Mouse (Mus musculus): ENCODE data around the gene Efemp1. TPM values are rescaled to one million over a fixed set of nuclear protein-coding genes. Genes with fewer than 3 reads are reported as not detected.

Gene Efemp1
- not detected for polyA plus RNA-seq (2017; shearing (Covaris generic))

GRCm38 (mm10) chr11:28853102-28853800 lies at the start of gene Efemp1:
TSS of gene Efemp1 (plus strand) at chr11:28853204.
- no peak for ATAC-seq

GRCm38 (mm10) chr11:28808685-28809084 lies 44.3 kb upstream of the Efemp1 start:
- no peak for ATAC-seq

- no peak for ATAC-seq
Measured at GRCm38 (mm10) chr11:28811874-28812273, 41.1 kb upstream of the Efemp1 start.

- ATAC-seq: no peak
Measured at GRCm38 (mm10) chr11:28812564-28812963, 40.4 kb upstream of the Efemp1 start.

- no peak for ATAC-seq
Measured at GRCm38 (mm10) chr11:28817405-28817804, 35.6 kb upstream of the Efemp1 start.

GRCm38 (mm10) chr11:28826950-28827349 lies 26.1 kb upstream of the Efemp1 start:
- ATAC-seq: no peak

- ATAC-seq: no peak
Measured at GRCm38 (mm10) chr11:28833809-28834208, 19.2 kb upstream of the Efemp1 start.

GRCm38 (mm10) chr11:28835141-28835540 lies 17.9 kb upstream of the Efemp1 start:
- ATAC-seq: no peak

- ATAC-seq: no peak
Measured at GRCm38 (mm10) chr11:28849841-28850240, 3.2 kb upstream of the Efemp1 start.

- no peak for ATAC-seq
Measured at GRCm38 (mm10) chr11:28851645-28852044, 1.4 kb upstream of the Efemp1 start.

GRCm38 (mm10) chr11:28852361-28852919 lies 564 bp upstream of the Efemp1 start:
- no peak for ATAC-seq

- no peak for ATAC-seq
Measured at GRCm38 (mm10) chr11:28859125-28859524, 6.1 kb downstream of the Efemp1 start.

- ATAC-seq: no peak
Measured at GRCm38 (mm10) chr11:28869129-28869528, 16.1 kb downstream of the Efemp1 start.

GRCm38 (mm10) chr11:28881381-28881976 lies 28.5 kb downstream of the Efemp1 start:
- no peak for ATAC-seq

GRCm38 (mm10) chr11:28883106-28883505 lies 30.1 kb downstream of the Efemp1 start:
- ATAC-seq: no peak

GRCm38 (mm10) chr11:28889538-28889937 lies 36.5 kb downstream of the Efemp1 start:
- no peak for ATAC-seq

- no peak for ATAC-seq
Measured at GRCm38 (mm10) chr11:28891515-28891914, 38.5 kb downstream of the Efemp1 start.

GRCm38 (mm10) chr11:28899420-28899819 lies 46.4 kb downstream of the Efemp1 start:
- no peak for ATAC-seq

GRCm38 (mm10) chr11:28904596-28904995 lies 51.6 kb downstream of the Efemp1 start:
- ATAC-seq: no peak

- ATAC-seq: no peak
Measured at GRCm38 (mm10) chr11:28906288-28906687, 53.3 kb downstream of the Efemp1 start.

GRCm38 (mm10) chr11:28908908-28909545 lies 56.0 kb downstream of the Efemp1 start:
- ATAC-seq: no peak

- no peak for ATAC-seq
Measured at GRCm38 (mm10) chr11:28912469-28913138, 59.6 kb downstream of the Efemp1 start.

- ATAC-seq: no peak
Measured at GRCm38 (mm10) chr11:28934449-28934848, 81.4 kb downstream of the Efemp1 start.

All from inflammation-experienced regulatory T-cells, adult 6 months (primary cell).